Comparison of ENCODE assay signal across 23 mouse cellular contexts in the genomic region with DNA sequence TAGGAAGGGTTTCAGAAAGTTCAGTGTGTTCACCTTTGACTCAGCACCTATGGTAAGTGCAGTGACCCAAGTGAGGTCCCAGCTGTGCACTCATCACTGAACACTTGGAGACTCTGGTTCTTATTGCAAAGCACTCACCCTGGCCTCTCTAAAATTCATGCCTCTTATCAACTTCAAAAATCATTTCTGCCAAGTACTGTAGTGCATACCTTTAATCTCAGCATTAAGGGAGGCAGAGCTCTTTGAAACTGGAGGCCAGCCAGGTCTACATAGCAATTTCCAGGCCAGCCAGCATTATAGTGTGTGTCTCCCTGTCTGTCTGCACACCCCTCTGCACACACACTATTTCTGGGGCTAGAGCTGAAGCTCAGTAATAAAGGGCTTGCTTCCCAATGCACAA.
"Had no signal": no experiment of that assay in that cellular context is flagged by ENCODE, and none has a peak within 500 bp of the region (broad histone marks: within the 10 kb centered on the region; RNA-seq: fewer than 3 reads in every experiment).

No protein-coding gene starts in this region.

- ATAC-seq: inflammation-experienced regulatory T-cells, adult 6 months; intestine, embryonic 16.5 days; liver, embryonic 12.5 days; midbrain, embryonic 15.5 days had no signal

- H3K4me1 ChIP-seq: limb, embryonic 10.5 days; limb, embryonic 13.5 days; liver, embryonic 12.5 days; midbrain, embryonic 12.5 days; midbrain, embryonic 15.5 days; neural tube, embryonic 12.5 days; neural tube, embryonic 15.5 days had no signal

- DNase-seq: kidney, adult 18-20 months; kidney, adult 9 months; kidney, postnatal 10 days; layer of hippocampus, adult 9-11 months; liver; right cerebral cortex, adult 18-20 months; right cerebral cortex, postnatal 14 days; right cerebral cortex, postnatal 4 days; thymus, adult 2 months; thymus, postnatal 14 days; thymus, postnatal 4 days had no signal

- H3K9ac ChIP-seq: limb, embryonic 13.5 days; liver, embryonic 12.5 days; liver, embryonic 15.5 days; midbrain, embryonic 12.5 days; midbrain, embryonic 15.5 days; neural tube, embryonic 12.5 days; neural tube, embryonic 15.5 days had no signal

- H3K27ac ChIP-seq: layer of hippocampus, adult 2 months; limb, embryonic 10.5 days; limb, embryonic 13.5 days; liver, embryonic 12.5 days; liver, embryonic 15.5 days; midbrain, embryonic 12.5 days; midbrain, embryonic 15.5 days; neural tube, embryonic 12.5 days; neural tube, embryonic 15.5 days; stomach, postnatal 0 days had no signal

- H3K36me3 ChIP-seq: limb, embryonic 10.5 days; midbrain, embryonic 15.5 days; neural tube, embryonic 12.5 days had no signal

- H3K27me3 ChIP-seq: limb, embryonic 13.5 days; liver, embryonic 12.5 days; liver, embryonic 15.5 days; midbrain, embryonic 12.5 days; midbrain, embryonic 15.5 days; neural tube, embryonic 12.5 days; neural tube, embryonic 15.5 days had no signal

- H3K9me3 ChIP-seq: limb, embryonic 10.5 days; limb, embryonic 13.5 days; liver, embryonic 12.5 days; liver, embryonic 15.5 days; midbrain, embryonic 12.5 days; midbrain, embryonic 15.5 days; neural tube, embryonic 12.5 days; neural tube, embryonic 15.5 days had no signal

- H3K4me3 ChIP-seq: layer of hippocampus, adult 2 months; limb, embryonic 10.5 days; limb, embryonic 13.5 days; liver, embryonic 12.5 days; liver, embryonic 15.5 days; midbrain, embryonic 12.5 days; midbrain, embryonic 15.5 days; neural tube, embryonic 12.5 days; neural tube, embryonic 15.5 days had no signal

- H3K4me2 ChIP-seq: limb, embryonic 13.5 days; liver, embryonic 12.5 days; liver, embryonic 15.5 days; midbrain, embryonic 12.5 days; midbrain, embryonic 15.5 days; neural tube, embryonic 12.5 days; neural tube, embryonic 15.5 days had no signal
